Mouse (Mus musculus) ZHBTc4 (cell line): ENCODE measurements around the gene Klhl42.

Experiments
- DNase-seq: peaks from one replicate; pipeline ENCODE4 v3.0.0-alpha.2; 2011; ENCODE audit warnings: low read depth, low spot score

The Klhl42 gene

DNA sequence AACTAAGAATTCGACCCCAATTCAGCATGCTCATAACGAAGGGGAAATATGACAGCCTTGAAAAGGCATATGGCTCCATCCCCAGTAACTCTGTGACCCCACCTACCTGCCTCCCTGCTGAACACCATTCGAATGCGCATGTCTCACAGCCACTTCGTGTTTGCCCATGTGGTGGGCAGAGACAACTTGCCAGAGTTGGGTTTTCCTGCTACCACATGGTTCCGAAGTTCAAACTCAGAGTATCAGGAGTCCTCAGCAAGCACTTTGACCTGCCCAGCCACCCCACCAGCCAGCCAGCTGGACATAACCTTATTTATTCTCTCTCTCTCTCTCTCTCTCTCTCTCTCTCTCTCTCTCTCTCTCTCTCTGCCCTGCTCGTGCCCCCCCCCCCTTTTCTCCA is 3.4 kb upstream of the Klhl42 start:
- no peak for DNase-seq

DNA sequence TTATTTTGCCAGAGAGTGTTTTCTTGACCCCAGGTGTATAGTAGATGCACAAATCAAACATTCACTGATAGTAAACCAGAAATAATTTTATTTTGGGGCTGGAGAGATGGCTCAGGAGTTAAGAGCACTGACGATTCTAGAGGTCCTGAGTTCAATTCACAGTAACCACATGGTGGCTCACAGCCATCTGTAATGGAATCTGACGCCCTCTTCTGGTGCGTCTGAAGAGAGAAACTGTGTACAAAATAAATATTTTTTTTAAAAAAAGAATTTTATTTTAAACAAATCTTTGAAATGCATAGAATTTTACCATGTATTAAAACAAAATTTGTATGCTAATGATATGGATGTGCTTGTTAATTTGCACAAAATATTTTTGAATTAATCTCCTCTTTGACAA is 2.7 kb upstream of the Klhl42 start:
- DNase-seq = no peak

DNA sequence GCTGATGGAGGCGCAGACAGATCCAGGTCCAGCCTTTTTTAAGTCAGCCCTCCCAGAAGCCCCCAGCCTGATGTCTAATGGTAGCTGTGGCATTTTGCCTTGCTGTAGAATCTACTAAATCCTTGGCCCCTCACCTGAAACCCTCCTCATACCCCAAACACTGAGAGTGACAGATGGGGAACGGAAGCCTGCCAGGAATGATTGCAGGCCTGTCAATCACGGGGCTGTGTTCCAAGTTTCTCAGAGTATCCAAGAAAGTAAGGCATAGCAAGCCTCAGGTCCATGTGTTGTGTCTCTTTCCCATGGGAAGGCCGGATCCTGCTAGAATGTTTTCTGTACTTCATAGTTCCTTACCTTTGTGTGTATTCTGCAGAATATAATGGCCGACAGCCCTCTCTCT is 988 bp upstream of the Klhl42 start:
- no peak for DNase-seq

DNA sequence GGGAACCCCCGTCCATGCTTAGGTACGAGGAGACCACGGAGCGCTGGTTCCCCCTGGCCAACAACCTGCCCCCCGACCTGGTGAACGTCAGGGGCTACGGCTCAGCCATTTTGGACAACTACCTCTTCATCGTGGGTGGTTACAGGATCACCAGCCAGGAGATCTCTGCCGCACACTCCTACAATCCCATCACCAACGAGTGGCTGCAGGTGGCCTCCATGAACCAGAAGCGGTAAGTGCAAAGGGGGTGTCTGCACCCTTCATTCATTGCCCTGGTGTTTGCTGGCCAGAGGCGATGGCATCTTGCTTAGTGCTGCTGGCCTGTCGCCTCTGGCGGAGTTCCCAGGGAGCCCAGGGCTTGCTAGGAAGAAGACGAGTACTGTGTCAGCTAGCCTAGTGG is 957 bp downstream of the Klhl42 start:
- peak; percentile 32 for DNase-seq

DNA sequence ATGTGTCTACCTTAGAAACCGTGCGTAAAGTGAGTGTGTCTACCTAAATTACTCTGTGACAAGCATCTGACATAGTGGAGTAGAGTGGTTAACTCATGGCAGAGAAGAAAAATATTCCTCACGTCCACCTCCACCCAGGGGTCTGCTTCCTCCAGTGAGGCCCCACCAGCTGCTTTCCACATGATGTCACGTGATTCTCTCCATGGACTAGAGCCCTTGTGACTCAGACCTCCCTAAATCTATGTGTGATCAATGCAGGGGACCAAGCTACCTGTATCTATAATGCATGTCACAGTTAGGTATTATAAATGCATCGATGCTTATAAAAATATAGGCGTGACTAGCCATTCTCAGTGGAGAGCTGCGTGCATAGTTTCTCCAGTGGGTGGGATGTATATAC is 3.6 kb downstream of the Klhl42 start:
- DNase-seq = no peak

DNA sequence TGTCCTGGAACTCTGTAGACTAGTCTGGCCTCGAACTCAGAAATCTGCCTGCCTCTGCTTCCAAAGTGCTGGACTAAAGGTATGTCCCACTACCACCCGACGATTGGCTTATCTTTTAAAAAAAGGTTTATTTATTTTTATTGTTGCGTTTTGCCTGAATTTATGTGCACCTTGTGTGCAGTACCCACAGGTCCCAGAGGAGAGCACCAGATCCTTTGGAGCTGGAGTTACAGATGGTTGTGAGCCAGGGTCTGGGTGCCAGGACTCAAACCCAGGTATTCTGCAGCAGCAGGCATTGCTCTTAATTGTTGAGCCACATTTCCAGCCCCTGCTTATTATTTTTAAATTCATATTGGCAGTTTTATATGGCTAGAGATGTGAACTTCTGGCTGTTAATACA is 4.9 kb downstream of the Klhl42 start:
- peak; percentile 75 for DNase-seq

DNA sequence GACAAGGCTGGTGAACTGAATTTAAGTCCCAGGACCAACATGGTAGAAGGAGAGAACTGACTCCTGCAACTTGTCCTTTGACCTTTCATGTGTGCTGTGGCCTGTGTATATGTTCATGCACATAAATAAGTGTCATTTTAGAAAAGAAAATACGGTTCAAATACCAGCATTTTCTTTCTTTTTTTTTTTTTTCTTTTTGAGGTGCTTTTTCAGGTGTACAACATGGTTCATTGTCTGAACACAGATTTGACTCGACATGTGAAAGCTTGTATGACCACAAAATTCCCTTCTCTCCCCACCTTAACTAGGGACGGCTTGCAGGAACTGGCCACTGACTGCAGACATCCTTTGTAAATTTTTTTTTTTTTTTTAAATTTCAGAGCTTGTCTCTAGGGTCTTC is 5.8 kb downstream of the Klhl42 start:
- DNase-seq = no peak

DNA sequence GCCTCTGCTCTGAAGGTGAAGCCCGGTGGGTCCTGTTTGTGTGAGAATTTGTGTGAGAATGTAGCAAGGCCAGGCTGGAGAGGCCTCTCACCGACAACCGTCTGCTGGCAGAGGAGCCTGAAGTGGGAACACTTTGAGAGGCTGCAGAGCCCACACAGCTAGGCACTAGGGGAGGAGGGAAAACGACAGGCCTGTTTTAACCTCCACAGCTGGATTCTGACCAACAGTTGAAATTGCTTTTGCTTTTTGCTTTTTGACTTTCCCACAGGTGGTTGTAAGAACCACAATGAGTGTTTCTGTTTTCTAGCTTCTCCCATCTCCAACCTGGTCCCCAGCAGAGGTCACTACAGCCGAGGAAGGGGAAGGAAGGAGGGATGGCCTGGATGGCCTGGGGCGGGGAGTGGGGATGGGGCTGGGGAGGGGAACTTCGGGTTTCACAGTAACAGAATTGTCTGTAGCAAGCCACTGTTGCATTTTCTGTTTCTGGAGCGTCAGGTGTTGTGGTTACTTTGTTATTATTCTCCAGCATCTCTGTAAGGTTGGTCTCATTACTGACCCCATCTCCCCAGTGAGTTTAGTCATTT is 6.3 kb downstream of the Klhl42 start:
- DNase-seq = no peak

DNA sequence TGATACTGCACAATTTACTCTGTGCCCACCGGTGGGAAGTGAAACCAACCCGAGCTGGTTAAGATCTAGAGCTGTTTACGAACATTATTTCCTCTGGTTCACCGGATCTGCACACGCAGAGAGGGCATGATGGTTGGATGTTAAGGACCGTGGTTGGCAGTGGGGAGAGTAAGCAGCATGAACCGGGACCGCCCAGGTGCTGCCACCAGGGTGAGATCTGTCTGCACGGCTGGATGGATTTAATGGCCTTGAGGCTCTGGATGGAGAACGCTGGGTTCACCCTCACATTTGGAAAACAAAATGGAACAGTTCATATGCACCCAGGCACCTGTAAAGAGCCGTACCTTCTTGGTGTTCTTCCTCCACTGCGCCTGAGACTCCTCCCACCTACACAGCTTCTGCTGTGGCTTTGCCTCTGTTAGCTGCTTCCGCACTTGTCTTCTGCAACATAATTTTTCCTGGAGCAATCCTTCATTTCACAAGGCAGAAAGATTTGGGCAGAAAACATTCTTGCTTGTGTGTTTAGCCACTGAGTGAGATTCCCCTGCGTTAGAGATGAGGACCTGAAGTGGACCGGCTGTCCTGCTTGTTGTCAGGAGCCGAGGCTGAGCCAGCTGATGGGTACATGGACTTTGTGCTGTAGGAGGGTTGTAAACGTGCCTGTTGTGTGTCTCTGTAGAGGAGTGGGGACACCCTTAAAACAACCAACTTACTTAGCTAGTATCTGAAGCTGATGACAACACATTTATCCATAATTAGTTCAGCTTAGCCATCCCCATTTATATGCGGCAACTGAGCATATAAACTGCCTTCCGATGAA is 8.5 kb downstream of the Klhl42 start:
- peak; percentile 71 for DNase-seq

DNA sequence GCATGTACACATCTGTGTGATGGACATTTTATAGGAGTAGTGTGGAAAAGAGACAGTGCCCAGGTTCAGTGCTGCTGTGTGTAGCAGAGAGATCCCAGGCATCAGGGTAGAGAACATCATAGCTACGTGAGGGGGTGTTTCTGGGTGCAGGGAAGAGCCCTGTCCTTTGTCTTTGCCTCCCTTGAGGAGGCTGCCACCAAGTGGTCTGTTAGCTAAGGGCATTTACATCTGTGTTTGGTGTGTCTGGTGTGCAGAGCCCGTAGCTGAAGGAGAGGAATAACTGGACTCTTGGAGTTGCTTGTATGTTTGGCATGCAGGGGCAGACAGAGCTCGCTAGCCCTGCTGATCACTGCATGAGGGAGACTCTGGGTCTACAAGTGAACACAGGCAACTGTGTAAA is 11.1 kb downstream of the Klhl42 start:
- no peak for DNase-seq

DNA sequence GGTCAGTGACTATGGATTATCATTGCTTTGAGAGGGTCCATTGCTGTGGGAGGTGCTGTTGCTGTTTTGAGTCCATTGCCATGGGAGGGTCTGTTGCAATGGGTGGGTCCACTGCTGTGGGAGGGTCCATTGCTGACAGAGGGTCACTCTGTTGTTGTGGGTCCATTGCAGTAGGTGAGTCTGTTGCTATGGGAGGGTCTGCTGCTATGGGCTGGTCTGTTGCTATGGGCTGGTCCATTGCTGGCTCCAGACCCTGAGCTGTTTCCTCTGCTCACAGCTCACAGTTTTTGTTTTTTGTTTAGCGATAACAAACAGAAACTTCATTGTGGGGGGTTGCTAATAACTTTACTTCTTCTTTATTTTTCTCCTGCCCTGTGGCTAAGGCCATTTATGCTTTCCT is 14.3 kb downstream of the Klhl42 start:
- DNase-seq = peak; percentile 73

DNA sequence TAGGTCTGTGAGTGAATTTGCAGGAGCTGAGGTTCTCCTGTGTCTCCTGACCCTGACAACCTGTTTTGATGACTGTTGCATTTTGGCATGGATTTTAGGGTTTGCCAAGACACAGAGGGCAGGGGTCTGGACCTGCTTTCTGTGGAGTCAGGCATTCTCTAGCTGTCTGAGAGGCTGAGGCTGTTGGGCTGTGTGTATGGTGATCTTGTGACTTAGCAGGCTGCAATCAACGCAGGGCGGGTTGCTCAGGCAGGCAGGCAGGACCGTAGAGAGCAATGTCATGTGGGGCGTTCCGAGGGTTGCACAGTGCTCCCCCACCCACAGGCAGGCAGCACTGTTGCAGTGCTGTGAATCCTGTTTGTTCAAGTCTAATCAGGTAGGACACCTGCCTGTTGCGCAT is 15.5 kb downstream of the Klhl42 start:
- DNase-seq = no peak

DNA sequence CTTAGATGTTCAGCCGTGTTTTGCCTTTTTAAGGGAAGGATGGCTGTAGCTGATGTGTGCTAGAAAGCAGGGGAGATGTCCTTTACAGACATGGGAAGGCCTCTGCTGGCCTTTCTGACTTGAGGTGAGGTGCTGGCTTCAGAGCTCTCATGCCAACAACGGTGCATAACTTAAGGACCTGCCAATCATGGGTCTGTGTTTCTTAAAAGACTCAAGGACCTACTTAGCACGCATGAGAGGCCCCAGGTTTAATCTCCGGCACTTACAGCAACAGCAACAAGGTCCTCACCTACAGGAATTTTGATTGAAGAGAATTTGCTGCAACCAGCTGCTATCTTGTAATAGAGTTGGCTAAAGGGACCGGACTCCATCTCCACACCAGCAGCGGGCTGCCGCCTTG is 18.1 kb downstream of the Klhl42 start:
- no peak for DNase-seq

DNA sequence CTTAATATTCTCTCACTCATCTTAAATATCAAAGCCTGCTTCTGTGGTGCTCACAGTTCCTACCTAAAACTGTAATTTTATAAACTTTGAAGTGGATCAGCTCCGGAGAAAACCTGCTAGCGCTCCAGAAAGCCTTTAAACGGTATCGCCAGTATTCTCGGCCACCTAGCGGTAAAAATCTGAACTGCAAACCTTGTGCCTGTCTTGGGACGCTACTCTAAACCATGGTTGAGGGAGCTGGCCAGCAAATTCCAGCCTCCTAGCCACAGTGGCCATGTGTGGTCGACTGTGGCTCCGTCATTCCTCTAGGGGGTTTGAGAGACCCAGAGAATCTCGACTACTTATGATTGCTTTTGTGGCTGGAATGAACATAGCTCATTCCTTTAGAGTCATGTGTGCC is 25.4 kb downstream of the Klhl42 start:
- DNase-seq = peak; percentile 87

DNA sequence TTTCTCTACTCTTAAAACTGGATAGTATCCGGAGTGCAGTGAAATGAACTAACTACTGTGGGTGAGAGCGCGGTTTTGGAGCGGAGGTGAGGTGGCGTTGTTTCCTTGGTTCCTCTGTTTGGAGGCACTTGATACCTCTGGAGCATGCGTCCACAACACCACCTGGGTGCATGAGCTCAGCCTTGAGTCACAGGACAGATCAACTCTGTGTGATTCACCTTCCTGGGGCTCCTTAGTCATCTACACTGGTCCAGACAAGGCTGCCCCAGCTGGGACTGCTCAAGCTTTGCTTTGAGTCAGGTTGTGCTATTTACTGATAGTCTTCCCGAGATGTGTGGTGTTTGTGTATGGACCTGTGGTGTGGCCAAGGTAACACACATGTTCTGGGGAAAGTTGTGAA is 26.6 kb downstream of the Klhl42 start:
- no peak for DNase-seq

DNA sequence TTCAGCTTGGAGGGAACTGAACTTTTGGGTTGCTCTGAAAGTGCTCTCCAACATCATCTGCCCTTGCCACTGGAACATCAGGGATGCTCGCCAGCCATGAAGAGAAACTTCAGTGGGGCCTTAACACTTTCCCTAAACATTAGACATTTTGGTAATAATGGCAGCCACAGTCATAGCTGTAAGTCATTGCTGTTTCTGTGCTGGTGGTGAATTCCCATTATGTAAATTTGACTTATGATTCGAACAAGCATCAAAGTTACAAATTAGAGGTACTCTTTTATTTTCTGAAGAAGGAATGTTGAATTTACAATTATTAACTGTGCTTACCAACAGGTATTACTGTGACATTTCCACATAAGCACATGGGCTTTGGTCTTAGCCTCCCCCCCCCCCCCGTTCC is 27.0 kb downstream of the Klhl42 start:
- no peak for DNase-seq

DNA sequence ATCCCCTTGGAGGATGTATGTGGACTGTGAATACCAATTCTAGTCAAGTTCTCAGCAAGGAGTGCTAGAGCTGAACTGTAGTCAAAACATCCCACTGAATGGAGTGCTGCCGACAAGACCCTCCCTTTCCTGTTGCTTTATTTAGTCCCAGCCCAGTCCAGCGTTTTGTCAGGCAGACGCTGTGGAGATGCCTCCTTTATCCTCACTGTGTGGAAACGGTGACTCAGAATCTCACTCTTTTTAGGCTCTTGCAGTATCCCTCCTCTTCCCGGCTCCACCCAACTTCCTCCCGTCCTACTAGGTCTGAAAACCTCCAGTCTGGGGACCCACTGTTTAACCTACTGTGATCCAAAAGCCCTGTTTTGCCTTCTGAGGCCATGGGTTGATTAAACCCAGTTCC is 30.1 kb downstream of the Klhl42 start:
- no peak for DNase-seq

DNA sequence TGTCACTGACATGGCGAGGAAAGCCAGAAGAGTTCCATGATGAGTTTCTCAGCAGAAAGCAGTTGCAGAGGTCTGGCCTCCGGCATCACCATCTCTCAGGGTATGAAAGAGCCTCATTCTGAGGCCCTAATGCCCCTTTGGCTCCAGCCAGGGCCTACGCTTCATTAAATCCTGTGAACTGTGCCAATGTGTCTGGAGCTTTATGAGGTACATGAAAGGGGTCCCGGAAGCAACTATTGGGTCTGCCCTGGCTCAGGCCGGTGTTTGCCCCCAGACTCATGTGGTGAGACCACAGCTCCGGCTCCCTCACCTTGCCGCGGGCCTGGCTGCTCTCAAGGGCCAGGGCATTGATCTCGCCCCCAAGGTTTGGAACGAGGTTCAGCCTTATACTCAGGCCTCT is 36.1 kb downstream of the Klhl42 start:
- DNase-seq = no peak

DNA sequence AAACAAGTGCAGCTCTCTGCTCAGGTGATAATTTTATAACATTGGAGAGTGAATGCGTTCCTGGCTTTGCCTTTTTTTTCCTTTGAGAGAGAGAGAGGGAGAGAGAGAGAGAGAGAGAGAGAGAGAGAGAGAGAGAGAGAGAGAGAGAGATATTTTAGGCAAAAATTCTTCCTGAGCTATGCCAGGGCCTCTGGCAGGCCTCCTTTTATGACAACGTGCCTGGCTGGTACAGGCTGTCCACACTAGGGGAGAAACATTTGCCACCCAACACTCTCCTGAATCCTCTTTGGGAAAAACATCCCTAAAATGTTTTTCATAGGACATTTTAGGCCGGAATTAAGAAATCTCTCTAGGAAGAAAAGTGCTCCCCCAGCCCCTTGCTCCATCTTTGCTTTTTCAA is 47.1 kb downstream of the Klhl42 start:
- no peak for DNase-seq

DNA sequence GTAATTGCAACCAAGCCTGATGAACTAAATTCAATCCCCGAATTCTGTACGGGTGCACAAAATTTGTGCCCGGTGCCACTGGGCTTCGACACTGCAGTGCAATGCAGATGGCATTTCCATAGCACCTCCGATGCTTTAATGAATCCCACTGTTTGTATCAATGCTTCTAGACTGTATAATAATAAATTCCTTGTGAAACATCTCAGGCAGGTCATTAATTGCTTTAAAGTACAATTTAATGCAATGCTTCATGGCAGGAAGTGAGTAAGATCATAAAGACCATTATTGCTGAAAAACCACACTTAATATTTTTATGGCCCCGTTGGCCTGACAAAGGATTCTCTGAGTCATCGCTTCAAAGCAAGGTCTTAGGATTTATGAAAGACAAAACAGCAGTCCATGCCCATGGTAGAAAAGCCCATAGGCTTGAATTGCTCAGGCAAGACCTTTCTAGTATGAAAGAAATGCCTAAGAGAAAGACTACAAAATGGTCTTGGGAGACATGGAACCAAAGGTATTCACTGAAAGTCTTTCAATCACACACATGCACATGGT is 49.5 kb downstream of the Klhl42 start:
- DNase-seq = no peak

DNA sequence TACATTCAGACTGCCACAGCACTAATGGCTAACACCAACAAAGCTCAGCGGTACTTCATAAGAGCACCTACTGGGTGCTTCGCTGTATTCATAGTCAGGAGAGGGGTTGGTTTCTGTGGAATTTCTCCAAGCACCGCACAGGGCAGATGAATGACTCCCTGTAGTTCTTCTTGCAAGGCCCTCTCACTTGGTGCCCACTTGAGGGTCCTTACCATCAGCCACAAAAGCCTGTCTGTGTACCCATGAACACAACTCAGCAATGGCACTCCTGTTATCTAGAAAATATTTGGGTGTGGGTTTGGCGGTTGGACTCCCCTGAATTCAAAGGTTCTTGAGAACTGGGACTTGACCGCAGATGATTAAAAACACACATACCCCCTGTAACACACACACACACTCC is 53.5 kb downstream of the Klhl42 start:
- no peak for DNase-seq

DNA sequence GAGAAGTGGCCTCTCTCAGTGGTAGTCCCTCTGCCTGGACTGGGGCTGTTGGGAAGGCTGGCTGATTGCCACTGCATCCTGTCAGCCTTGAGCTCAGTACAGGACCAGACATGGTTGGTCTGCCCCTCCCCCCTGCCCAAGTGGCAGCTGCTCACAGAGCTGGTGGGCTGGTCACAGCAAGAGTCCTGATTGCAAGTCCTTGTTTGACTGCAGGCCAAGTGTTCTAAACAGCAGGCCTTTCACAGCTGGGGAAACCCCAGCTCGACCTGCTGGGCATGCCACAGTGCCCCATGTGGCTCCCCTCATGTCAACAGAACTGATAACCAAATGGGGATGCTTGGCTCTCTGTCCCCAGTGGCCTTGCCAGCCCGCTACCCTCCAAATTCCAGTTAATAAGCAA is 54.1 kb downstream of the Klhl42 start:
- DNase-seq = no peak

DNA sequence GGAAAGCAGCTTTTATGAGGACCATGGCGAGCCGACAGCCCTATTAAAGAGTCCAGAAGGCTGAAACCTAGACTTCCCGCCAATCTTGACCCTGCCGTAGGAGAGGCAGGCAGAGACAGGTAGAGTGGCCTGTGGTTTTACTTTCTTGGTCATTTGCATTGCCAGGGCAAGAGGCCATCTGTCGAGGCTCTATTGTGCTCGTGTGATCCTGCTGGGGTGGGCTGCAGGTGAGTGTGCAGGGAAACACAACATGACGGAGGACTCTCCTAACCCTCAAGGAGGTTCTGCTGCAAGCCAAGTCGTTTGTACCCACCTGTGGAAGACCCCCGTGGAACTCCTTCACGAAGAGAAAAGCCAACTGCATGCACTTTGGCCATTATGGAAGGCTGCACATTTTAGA is 54.6 kb downstream of the Klhl42 start:
- DNase-seq = no peak
